12 mouse cellular contexts compared by ENCODE assay signal in genomic region chr11:17603726-17604493, GRCm38 (mm10).
DNase-seq lines count a peak whose midpoint lies in the region; ATAC-seq and TF ChIP-seq lines count a peak whose summit lies in the region.
"Had no signal": no experiment of that assay in that cellular context is flagged by ENCODE, and none has a peak within 500 bp of the region (broad histone marks: within the 10 kb centered on the region; RNA-seq: fewer than 3 reads in every experiment).

No protein-coding gene starts in this region.

- ATAC-seq in heart, embryonic 12.5 days (ENCODE audit: insufficient number of reproducible peaks, low FRiP score), result no peak
- ATAC-seq in heart, postnatal 0 days (ENCODE audit: insufficient read depth, low read depth), result no peak
- peak; percentile 27; the same call in 1 of the 2 replicates for ATAC-seq in kidney, embryonic 16.5 days (ENCODE audit: low FRiP score, low TSS enrichment)
- ATAC-seq in CD4-positive, CD25-positive, alpha-beta regulatory T cell, adult 4 months, result no peak
- ATAC-seq: forebrain, embryonic 14.5 days had no signal

- H3K36me3 ChIP-seq in heart, embryonic 12.5 days, result no peaks in the 10 kb centered on the region
- H3K36me3 ChIP-seq in heart, postnatal 0 days (replicated peaks; ENCODE audit: control insufficient read depth, insufficient read depth, low read length), result no peaks in the 10 kb centered on the region
- no peaks in the 10 kb centered on the region for H3K36me3 ChIP-seq in kidney, embryonic 16.5 days (ENCODE audit: insufficient read depth, low read length)
- H3K36me3 ChIP-seq: liver, embryonic 15.5 days had no signal

- H3K4me1 ChIP-seq in heart, embryonic 12.5 days (replicated peaks), result no peaks in the 10 kb centered on the region
- H3K4me1 ChIP-seq in heart, postnatal 0 days (ENCODE audit: control insufficient read depth, insufficient read depth), result no peaks in the 10 kb centered on the region
- H3K4me1 ChIP-seq in kidney, embryonic 16.5 days (ENCODE audit: insufficient read depth, low read length), result 0 out of 2 replicates have a peak, but pooled peaks cover 8% of the 10 kb centered on the region
- H3K4me1 ChIP-seq: liver, embryonic 15.5 days had no signal

- no peak overlapping the region for H3K4me3 ChIP-seq in heart, embryonic 12.5 days
- H3K4me3 ChIP-seq in heart, postnatal 0 days (ENCODE audit: low read depth, low read length), result no peak overlapping the region
- H3K4me3 ChIP-seq in kidney, embryonic 16.5 days (ENCODE audit: low read length), result no peak overlapping the region
- H3K4me3 ChIP-seq: liver, embryonic 15.5 days had no signal

- 71% methylated on average over 6 of the region's 6 CpGs for WGBS in heart, embryonic 12.5 days
- WGBS in heart, postnatal 0 days, result 69% methylated on average over 6 of the region's 6 CpGs
- 62% methylated on average over 6 of the region's 6 CpGs for WGBS in kidney, embryonic 16.5 days

- no peaks in the 10 kb centered on the region for H3K9me3 ChIP-seq in heart, embryonic 12.5 days (replicated peaks)
- H3K9me3 ChIP-seq in heart, postnatal 0 days (replicated peaks; ENCODE audit: control insufficient read depth, low read length), result no peaks in the 10 kb centered on the region
- no peaks in the 10 kb centered on the region for H3K9me3 ChIP-seq in kidney, embryonic 16.5 days (ENCODE audit: low read length)
- H3K9me3 ChIP-seq: liver, embryonic 15.5 days had no signal

- no peak overlapping the region; the same call in 1 of the 2 replicates for H3K27ac ChIP-seq in heart, embryonic 12.5 days (ENCODE audit: poor library complexity, severe bottlenecking)
- no peak overlapping the region for H3K27ac ChIP-seq in heart, postnatal 0 days (ENCODE audit: low read depth)
- peak overlapping the region; percentile 77 for H3K27ac ChIP-seq in kidney, embryonic 16.5 days (ENCODE audit: low read length)
- H3K27ac ChIP-seq: liver, embryonic 15.5 days had no signal

- TF ChIP-seq CTCF in heart, postnatal 0 days (IDR thresholded peaks at IDR 0.05; ENCODE audit: low read depth), result no peak

- TF ChIP-seq EP300 in heart, postnatal 0 days (IDR thresholded peaks at IDR 0.05; ENCODE audit: low read depth), result no peak

- no peak overlapping the region for H3K4me2 ChIP-seq in heart, embryonic 12.5 days
- no peak overlapping the region for H3K4me2 ChIP-seq in heart, postnatal 0 days (ENCODE audit: low read depth, low read length)
- H3K4me2 ChIP-seq in kidney, embryonic 16.5 days (replicated peaks; ENCODE audit: low read depth, low read length), result no peak overlapping the region
- H3K4me2 ChIP-seq: liver, embryonic 15.5 days had no signal

- H3K9ac ChIP-seq in heart, embryonic 12.5 days, result no peak overlapping the region
- H3K9ac ChIP-seq in heart, postnatal 0 days (replicated peaks; ENCODE audit: low read depth, low read length), result no peak overlapping the region
- H3K9ac ChIP-seq in kidney, embryonic 16.5 days (replicated peaks; ENCODE audit: low read length), result no peak overlapping the region
- H3K9ac ChIP-seq: liver, embryonic 15.5 days had no signal

- H3K27me3 ChIP-seq in heart, embryonic 12.5 days (replicated peaks), result no peaks in the 10 kb centered on the region
- H3K27me3 ChIP-seq in heart, postnatal 0 days (ENCODE audit: control insufficient read depth, insufficient read depth, low read length), result no peaks in the 10 kb centered on the region
- H3K27me3 ChIP-seq in kidney, embryonic 16.5 days (ENCODE audit: insufficient read depth, low read length), result no peaks in the 10 kb centered on the region
- H3K27me3 ChIP-seq: liver, embryonic 15.5 days had no signal

- peak; percentile 30 for DNase-seq in heart, adult 8-10 months (ENCODE audit: low spot score)
- DNase-seq in heart, postnatal 0 days (ENCODE audit: low spot score), result peak; percentile 11
- peak; percentile 52 to 68 for DNase-seq in lung, postnatal 4 days
- no peak for DNase-seq in frontal cortex, postnatal 14 days (ENCODE audit: low spot score in 2 of 2)
- DNase-seq in neural tube, embryonic 10.5 days (ENCODE audit: extremely low spot score, low spot score), result no peak
- DNase-seq: adrenal gland, postnatal 36 days; cerebellum, postnatal 10 days had no signal

Comparison
In these comparisons a context has a peak if more than half of its experiments do, and no peak if none do; other contexts are left out.
1. DNase-seq: peak in heart, adult 8-10 months (single experiment), heart, postnatal 0 days (single experiment) and lung, postnatal 4 days (2 of 2); none in frontal cortex, postnatal 14 days (0 of 2) and neural tube, embryonic 10.5 days (single experiment).